Mouse (Mus musculus) cerebellum, adult 18-20 months (tissue): ENCODE results near the gene Stx5a.

Experiments used
- DNase-seq, 2 experiments: peaks; one replicate each; pipeline ENCODE4 v3.0.0; 2021

Gene Stx5a

DNA sequence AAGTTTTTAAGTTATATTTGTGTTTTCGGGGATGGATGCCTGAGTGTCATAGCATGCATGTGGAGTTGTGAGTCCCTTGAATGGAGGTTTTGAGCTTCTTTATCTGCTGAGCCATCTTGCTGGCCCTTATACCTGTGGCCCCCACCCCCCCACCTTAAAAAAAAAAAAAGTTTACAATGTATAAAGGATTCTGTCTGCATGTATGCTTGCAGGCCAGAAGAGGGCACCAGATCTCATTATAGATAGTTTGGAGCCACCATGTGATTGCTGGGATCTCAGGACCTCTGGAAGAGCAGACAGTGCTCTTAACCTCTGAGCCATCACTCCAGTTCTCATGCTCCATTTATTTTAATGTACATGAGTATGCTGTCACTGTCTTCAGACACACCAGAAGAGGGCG, 6.2 kb downstream of the Stx5a start:
- no peak for DNase-seq

DNA sequence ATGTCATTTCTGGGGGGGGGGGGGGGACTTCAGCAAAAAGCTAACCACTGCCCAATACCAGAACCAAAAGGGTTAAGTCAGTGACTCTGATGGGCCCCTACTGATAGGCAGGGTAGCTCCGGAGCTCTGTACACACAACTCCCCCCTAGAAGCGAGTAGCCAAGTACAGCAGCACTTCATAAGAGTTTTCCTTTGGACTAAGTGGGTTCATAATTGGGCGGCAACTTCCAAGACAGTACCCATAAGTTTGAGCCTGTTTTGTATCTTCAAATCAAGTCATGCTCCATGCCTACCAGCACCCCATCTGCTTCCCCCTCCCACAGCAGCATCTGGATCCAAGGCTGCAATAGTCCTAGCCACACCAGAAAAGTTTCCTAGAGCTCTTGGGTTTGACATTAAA, 14.4 kb downstream of the Stx5a start:
- no peak for DNase-seq

DNA sequence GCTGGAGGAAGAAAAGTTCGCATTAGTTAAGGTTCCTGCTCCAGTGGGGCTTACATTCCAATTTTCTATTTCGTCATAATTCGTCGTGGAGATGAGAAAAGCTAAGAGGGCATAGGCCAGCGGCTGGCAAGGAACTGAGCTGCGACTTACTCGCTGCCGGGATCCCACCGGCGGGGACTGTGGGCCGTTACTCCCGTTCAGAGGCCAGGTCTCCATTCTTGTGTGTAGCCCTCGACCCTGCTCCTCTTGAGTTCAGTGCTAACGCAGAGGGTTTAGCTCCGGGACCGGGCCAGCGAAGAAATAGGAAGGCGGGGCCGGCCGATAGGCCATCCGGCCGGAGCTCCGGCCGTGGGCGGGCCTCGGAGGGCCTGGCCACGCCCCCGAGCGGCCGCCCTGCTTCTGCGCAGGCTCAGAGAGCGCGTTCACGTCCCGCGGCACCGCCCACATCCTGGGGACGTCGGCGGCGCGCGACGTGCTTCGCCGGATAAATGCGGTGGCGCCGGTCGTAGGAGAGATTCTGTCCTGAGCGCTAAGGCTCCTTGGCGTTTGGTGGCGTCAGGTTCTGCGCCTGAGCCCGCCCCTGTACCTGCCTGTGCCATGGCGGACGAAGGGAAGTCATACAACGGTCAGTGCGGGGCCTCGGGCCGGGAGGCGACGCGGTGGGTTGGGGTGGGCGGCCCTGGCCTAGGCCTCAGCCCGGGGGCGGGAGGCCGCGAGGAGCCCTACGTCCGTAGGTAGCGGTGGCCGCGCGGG, 15.6 kb downstream of the Stx5a start, which contains the start of gene Nxf1:
TSS of gene Nxf1 (plus strand) at position 439 of the 753 bp plus-strand sequence.
- peak; percentile 90 to 95 for DNase-seq

DNA sequence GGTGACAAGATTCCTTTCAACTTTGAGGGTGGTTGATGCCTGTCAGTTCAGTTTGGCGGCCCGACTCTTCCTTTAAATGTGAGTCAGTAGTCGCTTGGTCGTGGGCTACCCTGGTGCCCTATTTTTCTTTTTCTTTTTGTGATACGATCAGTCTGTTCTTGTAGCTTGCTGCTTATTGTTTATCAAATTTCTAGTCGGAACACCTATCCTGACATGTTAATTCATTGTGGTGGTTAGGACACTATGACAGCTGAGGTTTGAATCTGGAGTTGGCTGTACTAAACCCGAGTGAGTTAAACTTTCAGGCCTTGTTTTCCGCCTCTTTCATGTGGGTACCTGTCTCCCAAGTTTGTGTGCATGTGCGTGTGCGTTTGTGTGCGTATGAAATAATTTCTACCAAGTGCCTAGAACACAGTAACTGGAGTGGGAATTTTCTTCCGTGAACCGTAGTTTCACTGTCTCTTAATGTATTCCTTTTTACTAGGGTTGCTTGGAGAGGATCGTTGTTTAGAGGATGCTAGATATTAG, 16.3 kb downstream of the Stx5a start:
- DNase-seq, result no peak

DNA sequence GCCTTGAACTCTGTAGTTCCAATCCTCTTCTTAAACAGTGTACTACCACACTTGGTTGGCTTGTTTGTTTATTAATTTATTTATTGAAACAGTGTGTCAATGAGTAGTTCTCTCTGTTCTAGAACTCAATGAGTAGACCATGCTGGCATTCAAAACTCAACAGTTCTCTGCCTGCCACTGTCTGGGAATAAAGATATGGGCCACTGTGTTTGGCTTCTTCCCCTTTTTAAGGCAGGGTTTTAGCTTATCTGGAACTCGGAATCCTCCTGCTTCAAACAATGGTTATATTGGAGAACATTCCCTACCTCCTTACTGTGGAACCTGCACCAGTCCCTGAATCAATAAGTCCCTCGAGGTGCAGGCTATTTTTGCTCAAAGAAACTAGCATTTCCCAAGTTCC, 17.7 kb downstream of the Stx5a start:
- no peak for DNase-seq

DNA sequence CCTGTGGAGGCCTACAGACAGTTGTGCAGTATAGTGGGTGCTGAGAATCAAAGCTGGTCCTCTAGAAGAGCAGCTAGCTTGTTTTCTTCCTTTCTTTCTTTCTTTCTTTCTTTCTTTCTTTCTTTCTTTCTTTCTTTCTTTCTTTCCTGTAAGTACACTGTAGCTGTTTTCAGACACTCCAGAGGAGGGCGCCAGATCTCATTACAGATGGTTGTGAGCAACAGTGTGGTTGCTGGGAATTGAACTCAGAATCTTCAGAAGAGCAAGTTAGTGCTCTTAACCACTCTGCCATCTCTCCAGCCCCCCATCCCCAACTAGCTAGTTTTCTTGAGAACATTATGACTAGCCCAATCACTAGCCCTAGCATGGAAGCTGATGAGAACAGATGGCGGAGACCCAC, 19.5 kb downstream of the Stx5a start:
- DNase-seq, result no peak

DNA sequence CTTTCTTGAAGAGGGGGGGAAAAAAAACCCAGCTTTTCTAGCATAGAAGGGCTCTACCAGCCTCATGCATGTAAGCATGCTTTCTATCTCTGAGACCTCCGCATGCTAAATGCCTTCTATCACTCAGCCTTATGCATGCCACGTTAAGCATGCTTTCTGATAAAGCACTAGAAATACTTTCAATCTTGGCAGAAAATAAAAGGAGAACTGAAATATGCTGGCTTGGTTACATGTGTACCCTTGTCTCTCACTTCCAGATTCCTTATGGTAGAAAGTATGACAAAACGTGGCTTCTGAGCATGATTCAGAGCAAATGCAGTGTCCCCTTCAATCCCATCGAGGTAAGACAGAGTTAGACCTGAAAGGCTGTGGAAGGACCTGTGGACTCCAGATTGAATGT, 22.1 kb downstream of the Stx5a start:
- no peak for DNase-seq

DNA sequence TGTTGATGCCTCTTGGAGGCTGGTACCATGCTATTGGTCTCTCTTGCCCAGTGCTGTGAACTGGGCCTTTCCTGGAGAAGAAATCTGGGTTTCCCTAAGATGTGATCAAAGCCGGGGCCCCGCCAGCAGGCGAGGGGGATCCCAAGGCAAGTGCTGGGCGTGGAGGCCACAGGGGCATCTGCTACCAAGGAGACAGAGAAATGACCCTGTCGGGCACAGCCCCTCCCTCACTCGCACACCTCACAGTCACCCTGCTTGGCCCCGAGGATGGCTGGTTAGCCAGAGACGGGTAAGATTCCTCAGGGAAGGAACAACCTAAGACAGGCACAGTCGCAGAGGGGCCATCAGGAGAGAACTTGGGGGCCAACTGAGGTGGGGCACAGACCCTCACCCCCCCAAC, 24.3 kb downstream of the Stx5a start:
- no peak for DNase-seq

DNA sequence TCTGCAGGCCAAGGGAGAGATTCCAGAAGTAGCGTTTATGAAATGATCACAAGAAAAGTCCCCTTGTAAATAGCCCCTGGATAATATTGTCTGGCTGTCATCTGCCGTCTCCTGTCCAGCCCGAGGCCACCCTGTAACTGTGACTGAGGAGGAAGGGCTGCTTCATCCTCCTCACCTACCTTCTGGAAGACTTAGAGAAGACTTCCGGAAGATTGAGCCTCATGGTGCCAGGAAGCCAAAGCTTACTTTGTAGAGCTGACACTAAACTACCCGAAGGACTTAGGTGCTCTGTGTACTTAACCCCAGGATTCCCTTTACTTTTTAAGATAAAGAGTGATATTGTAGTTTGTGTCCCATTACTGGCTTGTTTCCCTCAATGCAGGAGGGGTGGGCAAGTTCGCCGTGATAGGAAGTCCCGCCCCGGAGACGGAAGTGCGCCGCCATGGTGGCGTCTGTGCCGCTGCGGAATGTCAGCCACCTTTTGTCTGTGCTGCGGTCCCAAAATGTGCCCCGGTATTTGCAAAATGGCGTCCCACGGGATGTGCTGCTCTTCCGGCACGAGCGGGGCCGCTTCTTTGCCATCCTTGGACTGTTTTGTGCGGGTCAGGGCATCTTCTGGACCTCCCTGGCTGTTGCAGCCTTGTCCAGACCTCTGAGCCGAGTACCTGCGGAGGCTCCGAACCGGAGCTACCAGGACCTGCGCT, 29.5 kb downstream of the Stx5a start, which contains the start of gene Tmem223:
TSS of gene Tmem223 (plus strand) at position 430 of the 704 bp plus-strand sequence.
- DNase-seq, result peak; percentile 82 to 84

DNA sequence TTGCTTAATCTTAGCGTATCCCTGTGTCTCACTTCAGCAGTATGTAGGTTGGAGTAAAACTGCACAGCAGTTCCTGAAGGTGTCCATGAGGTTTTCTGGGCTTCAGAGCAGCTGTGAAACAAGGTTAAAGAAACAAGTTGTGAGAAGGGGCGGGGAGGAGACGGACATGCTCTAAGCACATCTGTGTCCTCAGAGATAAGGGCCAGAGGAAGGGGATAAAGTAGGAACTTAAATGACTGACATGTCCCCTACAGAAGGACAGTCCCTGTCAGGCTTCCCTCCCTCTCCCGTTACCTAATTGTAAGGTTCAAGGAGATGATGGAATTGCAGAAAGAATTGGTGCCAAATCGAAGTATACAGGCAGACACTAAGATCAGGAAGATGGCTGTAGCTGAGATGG, 31.8 kb downstream of the Stx5a start:
- DNase-seq, result no peak

DNA sequence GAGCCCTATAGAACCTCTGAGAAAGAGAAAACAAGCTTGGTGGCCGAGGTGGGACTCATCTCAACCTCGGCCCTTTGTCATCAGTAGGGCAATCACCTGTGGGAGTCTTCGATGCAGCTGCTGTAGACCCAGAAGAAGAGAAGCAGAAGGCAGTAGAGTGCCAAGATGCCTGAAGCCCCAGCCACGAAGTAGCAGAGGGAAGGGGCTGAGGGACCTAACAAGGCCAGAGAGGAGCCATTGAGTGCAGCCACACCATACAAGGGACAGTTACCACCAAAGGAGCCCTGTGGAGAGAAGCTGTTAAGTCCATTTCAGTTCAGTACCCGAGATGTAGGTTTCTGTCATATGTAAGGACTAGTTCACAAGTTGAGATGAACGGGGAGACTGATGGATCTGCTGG, 32.2 kb downstream of the Stx5a start:
- DNase-seq, result no peak

DNA sequence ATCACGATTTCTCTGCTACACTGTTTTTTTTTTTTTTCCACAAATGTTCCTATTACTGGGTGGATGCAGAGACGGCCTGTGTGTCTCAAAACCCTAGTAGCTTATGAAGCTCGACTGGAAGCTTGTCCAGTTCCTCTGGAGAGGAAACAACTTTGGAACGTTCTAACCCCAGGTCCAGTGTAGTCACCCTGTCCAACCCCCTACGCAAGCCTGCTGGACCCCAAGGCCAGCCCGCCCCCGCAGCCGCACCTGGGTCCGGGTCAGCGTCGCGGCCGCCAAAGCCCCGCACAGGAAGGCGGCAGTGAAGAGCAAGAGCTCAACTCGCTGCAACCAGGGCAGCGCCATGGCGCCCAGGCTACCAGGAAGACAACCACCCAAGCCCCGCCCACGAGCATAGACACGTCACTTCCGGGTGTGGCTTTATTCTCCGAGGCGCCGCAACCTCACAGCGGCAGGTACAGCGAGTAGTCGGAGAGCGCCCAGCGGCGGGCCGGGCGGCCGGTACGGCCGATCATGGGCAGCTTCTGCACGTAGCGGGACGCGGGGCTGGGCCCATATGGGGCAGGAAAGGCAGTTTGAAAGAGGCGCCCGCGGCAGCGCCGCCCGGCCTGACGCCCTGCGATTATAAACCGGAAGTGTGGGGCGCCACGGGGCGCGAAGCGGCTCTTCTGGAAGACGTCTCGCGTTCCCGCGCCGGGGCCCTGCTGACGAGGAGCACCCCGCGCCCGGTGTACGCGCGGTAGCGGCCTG, 33.0 kb downstream of the Stx5a start, which contains the start of gene Tmem179b:
TSS of gene Tmem179b (minus strand) at position 382 of the 750 bp plus-strand sequence.
- DNase-seq, result peak; percentile 96 to 98

DNA sequence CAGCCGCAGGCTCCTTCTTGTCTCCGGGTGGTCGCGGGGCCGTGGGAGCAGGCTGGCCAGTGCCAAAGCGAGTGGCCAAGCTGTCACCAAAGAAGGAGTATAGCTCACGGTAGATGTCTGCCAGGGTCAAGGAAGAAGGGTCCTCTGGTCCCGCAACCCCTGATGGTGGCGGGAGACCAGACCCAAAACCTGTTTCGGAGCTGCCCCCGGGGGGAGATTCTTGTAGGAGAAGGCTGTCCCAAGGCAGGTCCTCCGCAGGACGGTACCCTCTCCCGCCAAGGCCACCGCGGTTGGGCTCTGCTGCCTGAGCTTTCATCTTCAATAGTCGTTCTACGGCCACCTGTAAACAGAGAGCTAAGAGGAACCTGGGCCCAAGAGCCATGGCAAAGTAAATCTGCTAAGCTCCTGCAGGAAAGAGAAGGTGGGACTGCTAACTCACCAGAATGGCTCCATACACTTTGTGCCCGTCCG, 33.8 kb downstream of the Stx5a start:
- peak in 1 of 2 experiments; percentile 30 for DNase-seq

DNA sequence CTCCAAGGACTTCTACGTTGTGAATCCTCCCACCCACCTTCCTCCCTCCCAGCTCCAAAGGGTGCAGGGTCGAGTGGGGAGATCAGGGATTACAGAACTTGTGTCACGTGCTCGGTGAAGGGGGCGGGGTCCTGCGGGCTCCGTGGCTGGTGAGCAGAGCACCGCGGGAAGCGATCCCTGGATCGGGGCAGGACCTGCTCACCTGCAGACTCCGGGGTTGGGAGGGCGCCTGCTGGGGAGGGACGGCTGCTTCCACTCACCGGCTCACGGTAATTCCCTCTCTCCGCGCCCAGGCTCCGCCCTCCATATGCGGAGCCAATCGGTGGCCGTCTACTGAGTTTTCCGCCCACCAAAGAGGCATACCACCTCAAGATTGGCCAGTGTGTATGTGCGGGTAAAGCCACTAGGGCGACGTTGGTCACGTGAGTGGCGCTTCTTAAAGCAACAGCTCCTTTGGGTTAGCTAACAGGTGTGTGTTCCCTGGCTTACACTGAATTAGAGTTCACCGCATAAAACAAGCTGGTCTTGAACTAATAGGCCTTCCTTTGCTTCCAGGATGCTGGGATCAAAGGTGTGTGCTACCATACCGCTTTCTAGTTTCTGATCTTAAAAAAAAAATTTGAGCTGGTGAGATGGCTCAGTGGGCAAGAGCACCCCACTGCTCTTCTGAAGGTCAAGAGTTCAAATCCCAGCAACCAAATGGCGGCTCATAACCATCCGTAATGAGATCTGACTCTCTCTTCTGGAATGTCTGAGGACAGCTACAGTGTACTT, 45.0 kb downstream of the Stx5a start, which contains the start of gene Taf6l:
TSS of gene Taf6l (minus strand) at position 410 of the 774 bp plus-strand sequence.
- DNase-seq, result peak; percentile 88 to 97

DNA sequence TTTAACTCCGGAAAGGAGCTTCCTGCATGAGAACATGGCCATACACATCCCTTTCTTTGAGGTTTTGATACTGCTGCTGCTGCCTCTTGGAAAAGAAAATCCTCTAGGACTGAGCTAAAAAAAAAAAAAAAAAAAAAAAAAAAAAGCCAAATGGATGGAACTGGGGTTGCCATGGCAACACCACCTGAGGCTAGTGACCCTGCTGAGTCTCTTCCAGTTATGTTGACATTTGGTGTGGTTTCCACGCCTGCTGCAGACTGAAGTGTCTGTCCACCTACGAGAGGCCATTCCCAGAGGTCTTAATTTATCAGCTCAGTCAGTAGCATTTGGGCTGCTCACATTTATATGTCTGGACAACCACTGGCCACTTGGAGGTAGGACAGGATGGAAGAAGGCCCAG, 47.3 kb downstream of the Stx5a start:
- peak in 1 of 2 experiments; percentile 30 for DNase-seq

DNA sequence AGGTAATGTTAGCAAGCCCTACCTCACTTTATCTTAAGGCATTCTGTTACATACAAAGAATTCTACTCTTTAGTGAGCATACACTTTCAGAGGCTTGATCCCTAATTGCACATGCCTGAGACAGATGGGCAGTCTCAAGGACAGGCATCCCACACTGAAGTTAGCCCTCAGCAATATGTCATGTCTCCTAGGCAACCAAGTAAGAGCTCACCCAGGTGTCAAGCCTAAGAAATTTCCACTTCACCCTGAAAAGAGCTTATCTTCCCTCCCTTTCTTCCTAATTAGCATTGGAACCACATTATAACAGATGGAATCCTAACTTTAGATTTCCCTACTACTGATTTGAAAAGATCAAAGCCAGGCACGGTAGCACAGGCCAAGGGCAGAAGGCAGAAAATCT, 48.0 kb downstream of the Stx5a start:
- no peak for DNase-seq

DNA sequence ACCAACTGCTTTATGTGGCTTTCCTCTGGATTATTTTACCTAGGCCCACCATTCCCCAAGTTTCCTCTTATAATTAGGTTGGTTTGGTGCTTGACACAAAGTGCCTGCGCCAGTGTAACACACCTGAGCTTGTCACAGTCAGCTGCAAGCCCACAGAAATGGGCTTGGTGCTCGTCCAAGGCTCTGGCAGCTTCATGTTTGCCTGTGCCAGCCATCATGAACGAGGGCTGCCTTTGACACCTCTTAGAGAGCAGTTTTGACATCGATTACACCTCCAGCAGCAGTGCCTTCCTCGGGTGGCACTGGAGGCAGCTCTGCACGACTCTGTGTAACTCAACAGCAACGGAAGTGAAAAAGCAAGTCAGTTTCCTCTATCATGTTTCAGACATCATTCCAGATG, 49.0 kb downstream of the Stx5a start:
- DNase-seq, result no peak

DNA sequence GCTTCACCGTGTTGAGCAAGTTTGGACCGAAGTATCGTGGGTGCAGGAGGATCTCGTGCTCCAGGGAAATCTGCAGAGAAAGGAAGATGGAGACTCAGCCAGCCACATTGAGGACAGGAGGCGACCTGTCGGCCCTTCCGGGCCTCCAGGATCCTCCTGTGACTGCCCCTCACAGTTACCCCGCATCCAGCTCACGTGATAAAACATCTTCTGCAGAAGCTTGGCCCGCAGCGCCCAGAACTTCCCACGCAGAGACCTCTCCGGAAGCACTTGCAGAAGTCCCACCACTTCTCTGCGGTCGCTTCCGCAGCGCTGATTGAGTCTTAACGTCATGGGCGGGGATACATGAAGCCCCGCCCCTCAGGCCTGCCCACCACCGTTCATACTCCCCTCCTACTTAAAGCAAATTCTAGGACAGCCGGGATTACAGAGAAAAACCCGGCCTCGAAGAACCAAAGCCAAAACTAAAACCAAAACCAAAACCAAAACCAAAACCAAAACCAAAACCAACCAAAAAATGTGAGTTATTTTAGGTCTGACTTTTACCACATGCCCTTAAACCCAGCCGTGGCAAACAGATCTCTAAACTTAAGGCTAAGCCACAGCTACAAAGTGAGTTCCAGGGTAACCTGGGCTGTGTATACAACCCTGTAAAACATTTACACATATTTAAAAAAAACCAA, 57.2 kb downstream of the Stx5a start, which contains the start of gene Polr2g:
TSS of gene Polr2g (minus strand) at position 314 of the 683 bp plus-strand sequence.
- peak; percentile 88 to 91 for DNase-seq

DNA sequence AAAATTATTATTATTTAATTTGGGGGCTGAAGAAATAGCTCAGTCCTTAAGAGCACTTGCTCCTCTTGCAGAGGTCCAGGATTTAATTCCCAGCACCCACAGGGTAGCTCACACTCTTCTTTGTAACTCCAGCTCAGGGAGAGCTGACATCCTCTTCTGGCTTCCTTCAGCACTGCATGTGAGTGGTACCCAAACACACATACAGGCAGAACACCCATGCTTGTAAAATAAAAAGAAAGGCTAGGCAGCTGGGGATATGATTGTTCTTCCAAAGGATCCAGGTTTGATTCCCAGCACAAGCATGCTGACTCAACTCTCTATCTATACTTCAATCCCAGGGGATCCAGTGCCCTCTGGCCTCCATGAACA, 57.7 kb downstream of the Stx5a start:
- no peak for DNase-seq

DNA sequence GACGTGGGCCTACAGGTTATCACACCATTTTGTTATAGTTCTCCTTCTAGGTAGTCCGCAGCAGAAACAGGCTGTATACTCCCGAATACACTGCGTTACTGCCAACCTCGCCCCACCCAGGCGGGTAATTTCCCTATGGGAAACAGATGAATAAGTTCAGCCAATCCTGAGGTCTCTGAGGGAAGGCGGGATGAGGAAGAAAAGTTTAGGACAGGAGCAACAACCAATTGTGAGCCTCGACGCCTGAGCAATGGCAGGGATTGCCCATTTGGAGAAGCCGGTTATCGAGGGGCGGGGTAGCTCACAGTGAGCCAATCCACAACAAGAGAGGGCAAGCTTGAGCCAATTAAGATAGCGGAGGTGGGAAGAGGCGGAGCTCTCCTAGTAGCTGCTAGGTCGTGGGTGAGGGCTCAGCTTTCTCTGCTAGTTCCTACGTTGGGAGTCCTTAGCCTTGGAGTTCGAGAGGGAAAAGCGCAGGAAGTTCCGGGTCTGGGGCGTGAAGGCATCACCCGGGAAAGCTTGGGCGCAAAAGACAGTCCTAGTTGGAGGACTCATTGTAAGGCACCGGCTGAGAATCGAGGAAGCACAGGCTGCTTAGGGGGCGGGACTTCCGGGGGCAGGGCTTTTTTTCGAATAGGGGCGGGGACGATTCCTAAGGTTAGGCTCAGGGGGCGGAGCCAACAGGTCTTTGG, 61.1 kb downstream of the Stx5a start, which contains the start of gene Zbtb3:
TSS of gene Zbtb3 (plus strand) at position 426 of the 692 bp plus-strand sequence.
- peak; percentile 91 to 98 for DNase-seq
